Mouse (Mus musculus) neural tube, embryonic 11.5 days (tissue): Measurements from ENCODE around the gene R3hdm2. TPM values are rescaled to one million over a fixed set of nuclear protein-coding genes. Genes with fewer than 3 reads are reported as not detected.

ENCODE experiments used
- ATAC-seq: fragments of 200-750 bp; cut with Nextera tagmentation; 2 replicates; pipeline ENCODE4 v1.8.0; 2017; ENCODE audit warnings: moderate number of reproducible peaks, mild to moderate bottlenecking, moderate TSS enrichment, moderate library complexity; ENCODE audit not compliant: insufficient read depth, low FRiP score, low TSS enrichment
- DNase-seq: peaks from one replicate; pipeline ENCODE4 v3.0.0-alpha.2; 2015; ENCODE audit warnings: low spot score
- H3K27ac ChIP-seq: fragments of 300-500 bp; sonication (generic); 2 replicates; pipeline ENCODE4 v1.5.1; 2014; ENCODE audit warnings: low read depth, mild to moderate bottlenecking, low read length
- H3K27me3 ChIP-seq: fragments of 300-500 bp; sonication (generic); 2 replicates; pipeline ENCODE4 v1.6.1; 2014; ENCODE audit warnings: mild to moderate bottlenecking, low read length, mixed read lengths; ENCODE audit not compliant: control insufficient read depth, insufficient read depth
- H3K36me3 ChIP-seq: fragments of 300-500 bp; sonication (generic); 2 replicates; pipeline ENCODE4 v1.6.1; 2014; ENCODE audit warnings: mild to moderate bottlenecking, low read length, moderate library complexity, mixed read lengths; ENCODE audit not compliant: control insufficient read depth, insufficient read depth
- H3K4me1 ChIP-seq: fragments of 300-500 bp; sonication (generic); 2 replicates; pipeline ENCODE4 v1.6.1; 2014; ENCODE audit warnings: low read length, mixed read lengths; ENCODE audit not compliant: control insufficient read depth, insufficient read depth
- H3K4me2 ChIP-seq: fragments of 300-500 bp; sonication (generic); 2 replicates; pipeline ENCODE4 v1.6.1; 2014; ENCODE audit warnings: low read depth, mild to moderate bottlenecking, moderate library complexity
- H3K4me3 ChIP-seq: fragments of 300-500 bp; sonication (generic); 2 replicates; pipeline ENCODE4 v1.5.1; 2014; ENCODE audit warnings: low read depth, low read length
- H3K9ac ChIP-seq: fragments of 300-500 bp; sonication (generic); 2 replicates; pipeline ENCODE4 v1.6.1; 2014; ENCODE audit warnings: mild to moderate bottlenecking, low read length
- H3K9me3 ChIP-seq: fragments of 300-500 bp; sonication (generic); 2 replicates; pipeline ENCODE4 v1.6.1; 2016; ENCODE audit warnings: low read length; ENCODE audit not compliant: control insufficient read depth
- WGBS: fragments of 180-500 bp; shearing (Covaris S2); extraction: QIAGEN DNeasy Blood & Tissue Kit; methylation state at CpG from one replicate; pipeline ENCODE4 v1.1.7; 2014; 5-methylcytosine and 5-hydroxymethylcytosine counted together
- polyA plus RNA-seq: library from polyadenylated mRNA; unstranded; fragments of >200 nt; fragmentation: Nextera tagmentation; extraction: Ambion mirVana; gene quantifications from 2 replicates; pipeline ENCODE4 v1.2.1, GENCODE M21; 2014

The R3hdm2 gene
- polyA plus RNA-seq, 1 experiment from 2014 or later: 27.4 TPM

DNA sequence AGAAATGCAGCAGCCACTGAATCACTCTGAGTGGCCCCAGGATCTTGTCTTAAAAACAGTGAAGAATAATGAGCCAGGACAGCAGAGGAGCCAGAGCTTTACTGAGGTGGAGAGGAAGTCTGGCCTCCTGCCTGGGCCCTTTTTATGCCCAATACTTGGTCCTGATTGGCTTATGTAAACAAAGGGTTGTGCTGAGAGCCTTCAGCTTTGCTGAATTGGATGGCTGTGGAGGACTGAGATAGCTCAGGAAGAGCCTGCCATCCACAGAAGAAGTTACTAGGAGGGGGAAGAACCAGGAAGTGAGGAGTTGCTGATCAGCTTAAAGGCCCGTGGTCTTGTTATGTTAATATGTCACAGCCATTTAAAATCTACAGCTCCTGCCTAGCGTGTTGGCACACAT, 46.5 kb downstream of the R3hdm2 start:
- H3K9ac ChIP-seq: no peak overlapping the region
- no peaks in the 10 kb centered on the region for H3K27me3 ChIP-seq
- no peak overlapping the region for H3K4me3 ChIP-seq
- H3K4me2 ChIP-seq: no peak overlapping the region
- no peaks in the 10 kb centered on the region for H3K9me3 ChIP-seq
- no peaks in the 10 kb centered on the region for H3K36me3 ChIP-seq
- H3K27ac ChIP-seq: no peak overlapping the region
- no peak for DNase-seq
- 23% methylated on average over 2 of the region's 2 CpGs for WGBS
- no peak for ATAC-seq
- 0 out of 2 replicates have a peak, but pooled peaks cover 5% of the 10 kb centered on the region for H3K4me1 ChIP-seq

- 93% methylated on average over 1 of the region's 1 CpGs for WGBS
- DNase-seq: no peak
- Histone ChIP-seq H3K9me3 (no peaks in the 10 kb centered on the region), H3K4me2 (no peak overlapping the region), H3K36me3 (no peaks in the 10 kb centered on the region), H3K27me3 (no peaks in the 10 kb centered on the region), H3K4me3 (no peak overlapping the region), H3K9ac (no peak overlapping the region), H3K27ac (no peak overlapping the region), H3K4me1 (0 out of 2 replicates have a peak, but pooled peaks cover under 1% of the 10 kb centered on the region)
- no peak for ATAC-seq
Observed at GRCm38 (mm10) chr10:127427107-127427506, 47.0 kb downstream of the R3hdm2 start.

- ATAC-seq: no peak
- 90% methylated on average over 1 of the region's 1 CpGs for WGBS
Observed at GRCm38 (mm10) chr10:127427987-127428386, 47.9 kb downstream of the R3hdm2 start.

DNA sequence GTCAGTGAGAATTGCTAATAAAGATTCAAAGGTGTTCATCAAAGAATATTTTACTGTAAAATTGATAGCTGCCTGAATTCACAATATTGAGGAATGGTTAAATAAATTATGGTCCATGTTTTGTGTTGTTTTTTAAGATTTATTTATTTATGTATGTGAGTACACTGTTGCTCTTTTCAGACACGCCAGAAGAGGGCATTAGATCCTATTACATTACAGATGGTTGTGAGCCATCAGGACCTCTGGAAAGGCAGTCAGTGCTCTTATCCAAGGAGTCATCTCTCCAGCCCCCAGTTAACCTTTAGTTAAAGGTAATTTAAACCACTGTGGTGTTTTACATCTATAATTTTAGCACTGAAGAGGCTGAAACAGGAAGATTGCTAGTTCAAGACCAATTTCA, 49.4 kb downstream of the R3hdm2 start:
- Histone ChIP-seq H3K4me1 (no peaks in the 10 kb centered on the region), H3K4me2 (no peak overlapping the region), H3K36me3 (no peaks in the 10 kb centered on the region), H3K9ac (no peak overlapping the region), H3K9me3 (no peaks in the 10 kb centered on the region), H3K27ac (no peak overlapping the region), H3K27me3 (no peaks in the 10 kb centered on the region), H3K4me3 (no peak overlapping the region)
- WGBS: 59% methylated on average over 1 of the region's 1 CpGs
- ATAC-seq (no peak), DNase-seq (no peak)

More at GRCm38 (mm10) chr10:127427987-127428386, 47.9 kb downstream of the R3hdm2 start:
- Histone ChIP-seq H3K27me3 (no peaks in the 10 kb centered on the region), H3K4me3 (no peak overlapping the region), H3K27ac (no peak overlapping the region), H3K36me3 (no peaks in the 10 kb centered on the region), H3K4me2 (no peak overlapping the region), H3K9me3 (no peaks in the 10 kb centered on the region), H3K9ac (no peak overlapping the region), H3K4me1 (no peaks in the 10 kb centered on the region)
- DNase-seq: no peak

DNA sequence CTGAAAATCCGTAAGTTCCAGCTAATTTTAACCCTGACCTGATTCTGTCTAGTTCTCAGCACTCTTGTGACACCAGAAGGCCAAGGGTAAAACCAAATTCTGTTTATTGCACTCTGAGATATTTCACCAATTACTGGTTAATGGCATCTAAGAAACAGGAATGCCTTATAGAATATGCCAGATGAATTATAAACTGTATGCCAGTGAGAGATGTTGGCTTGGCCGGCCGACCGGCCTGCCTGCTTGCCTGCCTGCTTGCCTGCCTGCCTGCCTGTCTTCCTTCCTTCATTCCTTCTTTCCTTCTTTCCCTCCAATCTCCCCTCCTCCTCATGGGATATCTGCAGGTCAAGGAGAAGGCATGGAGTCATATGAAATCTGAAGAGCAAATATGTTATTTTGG, 52.3 kb downstream of the R3hdm2 start:
- Histone ChIP-seq H3K4me3 (no peak overlapping the region), H3K27ac (no peak overlapping the region), H3K9me3 (no peaks in the 10 kb centered on the region), H3K9ac (no peak overlapping the region), H3K36me3 (no peaks in the 10 kb centered on the region), H3K4me2 (no peak overlapping the region), H3K27me3 (no peaks in the 10 kb centered on the region), H3K4me1 (no peaks in the 10 kb centered on the region)
- DNase-seq (no peak), ATAC-seq (no peak)
- WGBS: 94% methylated on average over 4 of the region's 4 CpGs

DNA sequence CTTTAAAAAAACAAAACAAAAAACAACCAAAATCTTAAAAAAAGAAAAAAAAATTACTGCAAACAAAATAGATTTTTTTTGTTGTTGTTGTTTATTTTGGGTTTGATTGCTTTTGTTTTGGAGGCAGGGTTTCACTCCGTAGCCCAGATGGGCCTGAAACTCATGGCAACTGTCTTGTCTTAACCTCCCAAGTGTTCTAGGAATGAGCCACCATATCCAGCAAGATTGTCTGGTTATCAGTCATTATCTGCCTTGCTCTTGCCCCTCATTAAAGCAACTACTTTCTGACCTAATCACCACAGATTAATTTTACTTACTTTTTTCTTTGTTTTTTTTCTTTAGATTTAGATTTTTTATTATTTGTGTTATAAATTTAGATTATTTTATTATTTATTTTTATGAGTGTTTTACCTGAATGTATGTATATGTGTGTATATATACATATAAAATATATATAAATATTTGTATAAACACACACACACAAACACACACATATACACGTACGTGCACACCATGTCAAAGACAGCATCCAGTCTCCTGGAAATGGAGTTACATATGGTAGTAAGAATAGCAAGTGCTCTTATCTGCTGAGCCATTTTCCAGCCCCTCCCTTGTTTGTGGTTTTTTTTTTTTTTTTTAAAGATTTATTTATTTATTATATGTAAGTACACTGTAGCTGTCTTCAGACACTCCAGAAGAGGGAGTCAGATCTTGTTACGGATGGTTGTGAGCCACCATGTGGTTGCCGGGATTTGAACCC, 57.4 kb downstream of the R3hdm2 start:
- no peak for ATAC-seq
- Histone ChIP-seq H3K9me3 (no peaks in the 10 kb centered on the region), H3K27ac (no peak overlapping the region), H3K4me2 (no peak overlapping the region), H3K9ac (no peak overlapping the region), H3K4me1 (no peaks in the 10 kb centered on the region), H3K27me3 (no peaks in the 10 kb centered on the region), H3K4me3 (no peak overlapping the region), H3K36me3 (no peaks in the 10 kb centered on the region)
- no peak for DNase-seq
- 93% methylated on average over 5 of the region's 5 CpGs for WGBS

- Histone ChIP-seq H3K27me3 (no peaks in the 10 kb centered on the region), H3K4me3 (no peak overlapping the region), H3K9ac (no peak overlapping the region), H3K4me2 (no peak overlapping the region), H3K4me1 (no peaks in the 10 kb centered on the region), H3K9me3 (no peaks in the 10 kb centered on the region), H3K36me3 (peaks cover 14% of the 10 kb centered on the region), H3K27ac (no peak overlapping the region)
- ATAC-seq (no peak), DNase-seq (no peak)
- 100% methylated on average over 1 of the region's 1 CpGs for WGBS
Observed at GRCm38 (mm10) chr10:127453701-127454100, 73.6 kb downstream of the R3hdm2 start.

DNA sequence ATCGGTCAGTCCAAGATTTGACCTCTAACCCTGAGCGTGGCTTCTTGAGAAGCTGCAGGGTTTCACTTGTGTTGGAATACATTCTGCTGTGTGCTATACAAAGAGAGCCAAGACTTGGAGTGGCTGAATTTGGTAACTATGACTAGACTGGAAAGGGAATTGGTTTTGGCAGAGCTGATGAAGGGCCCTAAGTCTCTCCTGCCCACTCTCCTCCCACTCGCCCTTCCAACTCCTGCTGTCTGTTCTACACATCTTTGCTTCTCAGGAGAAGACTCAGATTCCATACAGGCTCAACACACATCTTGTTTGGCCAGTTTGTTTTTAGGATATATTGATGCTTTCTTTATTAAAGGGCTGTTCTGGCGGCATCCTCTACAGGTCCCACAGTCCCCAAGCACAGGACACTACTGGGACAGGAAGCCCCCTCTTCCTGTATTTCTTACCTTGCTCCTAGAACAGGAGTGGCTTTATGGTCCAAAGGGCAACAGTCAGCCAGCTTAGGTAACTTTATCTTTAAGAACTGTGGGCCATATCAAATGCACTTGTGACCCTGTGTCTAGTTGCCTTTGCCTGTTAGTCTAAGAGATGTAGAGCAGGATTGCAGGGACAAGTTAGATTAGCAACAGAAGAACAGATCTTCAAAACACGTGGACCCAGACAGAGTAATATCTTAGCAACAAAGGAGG, 82.4 kb downstream of the R3hdm2 start:
- Histone ChIP-seq H3K27ac (no peak overlapping the region), H3K9ac (no peak overlapping the region), H3K36me3 (peaks cover 11% of the 10 kb centered on the region), H3K4me2 (no peak overlapping the region), H3K4me3 (no peak overlapping the region), H3K9me3 (no peaks in the 10 kb centered on the region), H3K27me3 (no peaks in the 10 kb centered on the region), H3K4me1 (no peaks in the 10 kb centered on the region)
- ATAC-seq (no peak), DNase-seq (no peak)
- 70% methylated on average over 5 of the region's 5 CpGs for WGBS
